Mouse (Mus musculus) heart, postnatal 0 days (tissue): Measurements from ENCODE around the gene Prdm10.

Experiments
- CTCF ChIP-seq: IDR thresholded peaks from 2 replicates; pipeline ENCODE4 v1.5.1; 2016; ENCODE audit warnings: antibody characterized with exemption, control low read depth, low read depth
- EP300 ChIP-seq: IDR thresholded peaks from 2 replicates; pipeline ENCODE4 v1.6.1; 2016; ENCODE audit warnings: antibody characterized with exemption, low read depth

GRCm38 (mm10) chr9:31239551-31239950, 40.8 kb upstream of the Prdm10 start:
- TF ChIP-seq CTCF (no peak), EP300 (no peak)
